Mouse (Mus musculus): ENCODE measurements around the gene Rbms3.

The Rbms3 gene

DNA sequence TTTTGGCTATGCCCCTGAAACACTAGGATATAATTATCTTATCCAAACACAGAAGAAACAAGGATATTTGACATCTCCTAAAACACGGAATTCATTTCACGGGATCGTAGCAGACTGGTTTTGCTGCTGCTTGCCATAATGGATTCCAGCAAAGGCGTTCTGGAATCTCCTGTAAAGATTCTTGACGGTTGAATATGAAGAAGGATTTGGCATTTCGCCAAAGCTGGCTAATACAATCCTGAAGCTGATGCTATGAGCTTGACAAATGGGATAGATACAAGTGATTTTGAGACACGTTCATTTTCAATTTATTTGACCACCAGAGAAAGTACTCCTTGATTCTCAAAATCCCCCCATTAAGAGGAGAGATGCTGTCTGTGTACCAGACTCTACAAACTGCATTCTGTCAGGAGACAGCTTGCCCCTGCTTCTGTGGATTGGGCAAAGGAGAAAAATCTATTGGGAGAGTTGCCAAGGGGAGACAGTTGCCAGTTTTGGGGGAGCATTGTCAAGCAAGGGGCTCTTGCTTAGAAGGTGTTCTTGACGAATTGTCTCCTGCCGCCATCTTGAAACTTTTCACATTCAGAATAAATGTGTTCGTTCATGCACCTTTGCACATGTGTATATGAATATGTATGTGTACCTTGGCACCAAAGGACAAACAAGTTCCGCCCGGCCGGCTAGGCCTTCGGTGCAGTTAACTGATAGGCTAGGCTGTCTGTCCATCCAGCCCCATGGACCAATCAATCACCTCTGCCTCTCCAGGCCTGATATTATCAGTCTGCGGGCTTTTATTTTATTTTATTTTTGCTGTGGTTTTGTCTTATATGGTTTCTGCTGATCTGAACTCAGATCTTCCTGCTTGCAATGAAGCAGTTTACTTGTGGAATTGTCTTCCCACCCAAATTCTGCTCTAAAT, 442.3 kb downstream of the Rbms3 start:
- DNase-seq (ENCODE audit: low read depth, low spot score), result no peak

DNA sequence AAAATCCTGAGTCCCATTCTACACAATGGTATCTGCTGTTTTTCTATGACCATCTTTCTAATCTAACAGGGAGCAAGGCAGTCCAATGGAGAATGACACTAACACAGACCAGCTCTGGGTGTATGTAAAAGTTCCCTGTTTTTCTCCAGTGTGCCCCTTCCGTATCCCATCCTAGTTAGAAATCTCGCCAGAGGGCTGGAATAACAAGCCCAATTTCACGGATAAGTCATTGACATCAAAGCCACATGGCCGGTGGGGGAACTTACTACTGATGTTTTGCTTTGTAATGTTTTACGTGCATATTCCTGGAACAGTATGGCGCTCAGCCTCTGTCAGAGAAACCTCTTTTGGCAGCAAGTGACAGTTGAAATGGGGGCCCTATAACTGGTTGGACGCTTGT, 449.1 kb downstream of the Rbms3 start:
- DNase-seq (ENCODE audit: low read depth, low spot score), result no peak

DNA sequence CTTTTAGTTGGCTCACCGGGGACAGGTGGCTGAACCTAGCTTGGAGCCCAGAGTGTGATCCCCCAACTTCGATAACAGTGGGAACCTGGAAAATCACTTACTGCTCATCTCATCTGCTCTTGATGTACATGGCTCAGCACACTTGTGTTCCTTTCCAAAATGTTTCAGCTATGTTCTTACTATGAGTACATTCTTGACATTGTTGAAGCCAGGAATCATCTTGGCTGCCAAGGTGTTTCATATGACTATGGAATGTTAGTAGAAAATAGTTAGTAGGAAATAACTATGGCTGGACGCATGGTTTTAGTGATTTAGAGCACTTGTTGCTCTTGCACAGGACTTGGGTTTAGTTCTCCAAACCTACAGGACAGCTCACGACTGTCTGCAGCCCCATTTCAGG, 451.3 kb downstream of the Rbms3 start:
- no peak for DNase-seq (ENCODE audit: low read depth, low spot score)

DNA sequence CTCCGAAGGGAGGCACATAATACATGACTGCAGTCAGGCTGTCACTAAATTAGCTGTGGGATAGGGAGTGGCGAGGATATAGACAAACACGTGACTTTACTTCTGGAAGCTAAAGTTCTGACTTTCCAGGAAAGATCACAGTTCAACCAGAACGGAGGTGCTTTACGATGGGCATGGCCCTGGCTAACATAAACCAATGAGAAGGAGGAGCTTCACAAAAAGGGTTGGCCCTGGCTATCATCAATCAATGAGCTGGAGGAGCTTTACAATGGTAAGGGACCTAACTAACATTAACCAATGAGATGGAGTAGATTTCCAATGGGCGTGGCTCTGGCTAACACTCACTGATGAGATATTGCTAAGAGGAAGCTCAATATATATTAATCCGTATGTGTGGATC, 457.2 kb downstream of the Rbms3 start:
- DNase-seq (ENCODE audit: low read depth, low spot score), result no peak

DNA sequence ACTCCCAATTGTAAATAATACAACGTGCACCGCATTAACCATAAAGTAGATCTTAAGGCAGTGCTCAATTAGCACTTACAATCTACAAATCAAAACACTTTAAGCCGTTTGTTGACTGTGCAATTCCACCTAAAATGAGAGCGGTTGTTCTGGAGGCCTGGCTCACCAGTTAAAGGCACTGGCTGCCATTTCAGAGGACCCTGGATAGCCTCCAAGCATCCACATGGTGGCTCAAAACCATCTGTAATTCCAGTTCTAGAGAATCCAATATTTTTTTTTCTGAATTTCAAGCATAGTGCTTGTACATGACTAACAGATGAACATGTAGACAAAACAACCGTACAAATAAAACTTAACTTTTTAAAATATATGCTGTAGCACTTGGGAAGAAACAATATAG, 460.5 kb downstream of the Rbms3 start:
- no peak for DNase-seq (ENCODE audit: low read depth, low spot score)

DNA sequence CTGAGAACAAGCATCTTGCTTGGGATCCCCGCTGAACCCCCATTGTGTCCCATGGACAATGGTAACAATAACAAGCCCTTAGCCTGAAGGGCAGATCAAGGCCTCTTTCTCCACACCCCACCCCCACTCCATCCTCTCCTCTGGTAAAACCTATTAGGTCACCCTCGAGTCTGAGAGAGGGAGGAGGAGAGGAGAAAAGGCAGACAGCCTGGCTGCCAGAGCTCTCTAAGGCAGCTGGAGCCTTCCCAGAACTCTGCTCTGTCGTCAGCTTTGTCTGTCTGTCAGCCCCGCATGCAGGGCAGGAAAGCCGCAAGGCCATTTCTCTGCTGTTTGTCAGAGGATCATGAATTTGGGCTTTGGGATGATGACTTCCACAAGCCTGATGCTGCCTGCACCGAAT, 466.6 kb downstream of the Rbms3 start:
- DNase-seq (ENCODE audit: low read depth, low spot score), result peak; percentile 13

DNA sequence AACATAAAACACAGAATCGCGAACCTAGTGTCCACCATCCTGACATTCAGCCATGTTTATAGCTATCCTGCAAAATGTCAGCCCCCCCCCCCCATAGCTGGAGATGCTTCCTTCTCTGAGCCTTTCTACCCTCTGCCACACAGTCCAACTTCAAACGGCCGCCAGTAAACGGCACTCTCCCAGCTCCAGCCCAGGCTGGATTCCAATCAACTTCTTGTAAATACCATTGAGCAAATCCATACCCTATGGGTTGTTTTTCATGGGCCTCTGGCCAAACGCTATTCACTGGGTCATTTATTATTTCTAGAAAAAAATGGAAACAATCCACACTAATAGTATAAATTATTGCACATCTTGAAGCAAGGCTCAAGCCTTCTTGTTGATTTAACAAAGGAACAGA, 468.6 kb downstream of the Rbms3 start:
- no peak for DNase-seq (ENCODE audit: low read depth, low spot score)

DNA sequence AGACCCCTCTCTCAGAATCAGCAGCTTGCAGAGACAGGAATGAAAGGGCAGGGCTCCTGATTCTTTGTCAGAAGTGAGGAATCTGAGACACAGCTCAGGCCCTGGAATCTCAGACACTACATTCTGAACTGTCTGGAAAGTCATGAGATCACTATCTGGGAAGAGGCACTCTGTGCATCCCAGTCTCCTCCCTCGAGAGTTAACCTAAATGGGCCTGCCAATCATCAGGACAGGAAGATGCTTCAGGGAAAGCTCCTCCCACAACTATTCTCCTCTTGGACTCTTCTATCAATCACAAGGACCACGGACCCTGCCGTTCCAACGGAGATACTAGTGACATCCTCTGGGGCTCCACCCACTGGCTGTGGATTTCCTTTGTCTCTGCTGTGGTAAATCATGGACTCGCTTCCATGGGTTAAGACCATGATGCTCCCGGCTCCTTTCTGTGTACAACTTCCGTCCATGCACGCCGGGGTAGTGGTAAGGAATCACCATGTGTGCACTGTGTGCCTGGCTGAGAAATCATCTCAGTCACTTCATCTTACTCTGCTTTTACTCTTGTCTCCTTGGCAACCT, 473.3 kb downstream of the Rbms3 start:
- no peak for DNase-seq (ENCODE audit: low read depth, low spot score)

DNA sequence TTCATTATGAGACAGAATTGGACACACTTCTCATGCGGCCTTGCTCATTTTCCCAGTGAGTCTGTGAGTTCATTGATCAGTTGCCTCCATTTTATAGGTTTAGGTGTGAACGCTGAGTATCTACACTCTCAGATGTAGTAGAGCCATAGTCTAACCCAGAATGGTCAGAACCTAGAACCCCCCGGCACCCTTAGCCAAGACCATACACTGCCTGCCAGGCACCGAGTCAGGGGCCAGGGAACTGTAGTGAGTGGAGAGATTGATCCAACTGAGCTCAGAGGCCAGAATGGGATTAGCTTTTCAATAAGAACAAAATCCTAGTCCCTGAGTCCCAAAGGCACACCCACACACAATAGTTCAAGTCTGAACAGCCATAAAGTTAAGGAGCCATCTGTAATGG, 475.1 kb downstream of the Rbms3 start:
- DNase-seq (ENCODE audit: low read depth, low spot score), result no peak

DNA sequence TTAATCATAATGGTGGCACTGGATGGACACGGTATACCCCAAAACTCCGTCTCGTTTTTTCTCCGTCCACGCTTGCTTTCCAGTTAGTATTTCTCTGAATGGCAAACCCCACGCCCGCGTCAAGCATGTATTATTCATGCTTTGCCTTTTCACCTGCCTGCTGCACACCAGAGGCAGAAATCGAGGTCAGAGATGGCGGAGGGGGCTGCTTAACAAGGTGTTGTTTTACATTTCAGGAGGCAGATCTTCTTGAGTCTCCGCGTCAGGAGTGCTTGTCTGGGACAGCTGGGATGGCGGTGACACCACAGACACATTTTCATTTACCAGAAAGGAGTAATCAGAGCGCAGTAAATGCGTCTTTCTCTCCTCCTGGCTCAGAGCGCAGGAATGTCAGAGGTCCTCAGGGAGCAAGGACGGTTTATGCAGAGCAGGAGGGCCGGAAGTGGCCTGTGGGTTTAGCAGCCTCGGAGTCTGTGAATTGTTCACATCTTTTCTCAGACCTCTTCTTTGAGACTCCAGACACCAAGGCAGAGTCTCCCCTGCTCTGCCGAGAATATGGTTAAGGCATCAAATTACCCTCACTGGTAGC, 475.9 kb downstream of the Rbms3 start:
- peak; percentile 8 for DNase-seq (ENCODE audit: low read depth, low spot score)

DNA sequence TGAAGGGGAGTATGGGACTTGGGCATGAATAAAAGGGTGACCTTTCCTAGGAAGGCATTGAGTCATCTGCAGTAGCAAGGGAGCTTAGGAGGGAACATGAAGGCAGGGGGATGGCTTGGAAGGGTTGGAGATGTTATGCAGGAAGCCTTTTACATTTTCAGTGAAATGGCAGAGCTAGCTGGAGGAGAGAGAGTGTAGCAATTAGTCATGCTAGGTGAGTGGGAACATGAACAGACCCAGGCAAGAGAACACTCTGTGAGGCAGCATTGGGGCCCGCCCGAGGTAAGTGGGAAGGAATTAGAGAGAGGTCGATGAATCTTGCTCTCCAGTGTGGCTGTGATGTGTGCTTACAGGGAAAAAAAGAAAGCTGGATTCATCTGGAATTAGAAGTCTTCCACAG, 477.8 kb downstream of the Rbms3 start:
- DNase-seq (ENCODE audit: low read depth, low spot score), result peak; percentile 73

DNA sequence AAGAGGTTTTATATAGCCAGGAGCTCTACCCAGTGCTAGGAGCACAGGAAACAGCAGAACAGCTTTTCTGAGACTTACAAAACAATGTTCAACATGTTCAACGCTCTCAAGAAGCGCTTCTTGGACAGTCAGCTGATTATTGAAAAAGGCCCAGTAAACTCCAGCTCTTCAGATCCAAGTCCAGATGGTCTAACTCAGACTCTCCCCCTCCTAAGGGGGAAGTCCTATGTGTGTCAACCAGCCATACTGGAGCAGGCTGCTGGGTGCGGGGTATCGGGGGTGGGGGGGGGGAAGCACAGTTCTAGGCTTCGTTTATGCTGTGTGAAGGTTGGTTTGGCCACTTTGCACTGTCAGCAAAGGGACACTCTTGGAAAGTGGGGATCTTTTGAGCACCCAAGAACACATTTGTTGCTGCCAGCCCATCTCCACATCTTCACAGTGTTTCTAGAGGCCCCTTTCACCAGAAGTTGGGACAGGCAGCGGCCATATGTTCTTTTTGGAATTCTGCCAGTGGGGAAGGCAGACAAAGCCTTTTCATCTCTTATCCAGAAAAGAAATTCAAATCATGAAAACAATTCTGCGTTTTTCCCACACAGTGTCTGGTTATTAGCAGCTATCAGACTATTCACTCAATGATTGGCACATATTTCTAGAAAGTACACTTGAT, 485.5 kb downstream of the Rbms3 start:
- DNase-seq (ENCODE audit: low read depth, low spot score), result peak; percentile 54

DNA sequence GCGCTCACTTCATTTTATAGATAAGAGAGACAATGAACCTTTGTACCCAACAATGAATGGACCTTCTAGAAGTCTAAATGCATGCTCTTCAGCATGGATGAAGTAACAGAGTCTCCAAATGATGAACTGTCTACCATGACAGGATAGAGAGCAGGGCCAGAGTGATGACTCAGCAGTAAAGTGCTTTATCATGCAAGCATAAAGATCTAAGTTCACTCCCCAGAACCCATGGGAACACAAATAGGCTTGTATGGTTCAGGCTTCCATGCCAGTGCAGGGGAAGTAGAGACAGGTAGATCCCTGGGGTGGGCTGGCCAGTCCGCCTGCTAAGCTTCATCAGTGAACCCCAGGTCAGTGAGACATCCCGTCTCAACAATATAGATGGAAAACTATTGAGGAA, 489.7 kb downstream of the Rbms3 start:
- no peak for DNase-seq (ENCODE audit: low read depth, low spot score)

DNA sequence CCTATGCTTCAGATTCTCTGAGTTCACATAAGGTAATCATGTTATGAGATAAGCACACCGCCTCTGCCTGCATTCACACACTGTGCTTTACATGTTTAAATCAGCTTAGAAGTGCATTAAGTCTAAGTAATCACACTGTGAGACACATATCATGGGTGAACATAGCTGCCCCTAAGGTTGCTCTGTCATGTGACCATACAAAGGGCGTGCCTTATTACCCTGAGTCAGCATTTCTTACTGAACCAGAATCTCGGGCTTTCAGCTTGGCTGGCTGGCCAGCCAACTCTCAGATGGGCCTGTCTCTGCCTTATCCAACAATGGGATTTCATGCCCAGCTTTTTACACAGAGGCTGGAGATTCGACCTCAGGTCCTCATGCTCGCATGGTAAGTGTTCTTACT, 493.3 kb downstream of the Rbms3 start:
- DNase-seq (ENCODE audit: low read depth, low spot score), result no peak

DNA sequence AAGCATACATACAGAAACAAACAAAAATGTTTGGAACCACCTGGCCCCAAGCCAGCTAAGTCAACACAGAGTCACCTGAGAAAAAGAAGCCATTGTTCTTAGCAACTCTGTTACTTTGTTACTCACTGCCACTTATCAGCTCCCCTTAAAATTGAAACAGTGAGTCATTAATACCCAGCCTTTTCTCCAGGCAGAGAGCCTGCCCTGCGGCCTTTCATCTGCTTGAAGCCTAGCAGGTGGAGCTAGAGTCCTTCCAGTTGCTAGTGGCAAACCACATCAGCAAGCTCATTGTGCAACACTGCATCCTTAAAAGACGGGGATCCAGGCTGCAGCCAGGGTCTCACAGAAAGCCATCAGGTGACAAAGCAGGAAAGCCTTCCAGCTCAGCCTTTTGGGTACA, 495.7 kb downstream of the Rbms3 start:
- DNase-seq (ENCODE audit: low read depth, low spot score), result peak; percentile 37

DNA sequence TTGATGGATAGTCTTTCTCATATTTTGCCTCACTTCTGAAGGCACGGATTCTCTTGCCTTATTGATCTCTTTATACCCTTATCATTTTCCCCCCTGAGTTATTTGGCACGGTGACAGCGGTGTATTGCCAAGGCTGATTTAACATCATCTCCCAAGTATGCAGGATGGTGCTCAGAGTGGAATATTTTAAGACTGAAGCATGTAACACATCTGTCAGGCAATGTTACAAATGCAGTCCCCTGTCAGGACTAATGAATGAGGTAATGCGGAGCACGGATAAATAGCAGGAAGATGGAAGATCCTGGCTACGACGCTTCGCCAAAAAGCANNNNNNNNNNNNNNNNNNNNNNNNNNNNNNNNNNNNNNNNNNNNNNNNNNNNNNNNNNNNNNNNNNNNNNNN, 502.9 kb downstream of the Rbms3 start:
- no peak for DNase-seq (ENCODE audit: low read depth, low spot score)

DNA sequence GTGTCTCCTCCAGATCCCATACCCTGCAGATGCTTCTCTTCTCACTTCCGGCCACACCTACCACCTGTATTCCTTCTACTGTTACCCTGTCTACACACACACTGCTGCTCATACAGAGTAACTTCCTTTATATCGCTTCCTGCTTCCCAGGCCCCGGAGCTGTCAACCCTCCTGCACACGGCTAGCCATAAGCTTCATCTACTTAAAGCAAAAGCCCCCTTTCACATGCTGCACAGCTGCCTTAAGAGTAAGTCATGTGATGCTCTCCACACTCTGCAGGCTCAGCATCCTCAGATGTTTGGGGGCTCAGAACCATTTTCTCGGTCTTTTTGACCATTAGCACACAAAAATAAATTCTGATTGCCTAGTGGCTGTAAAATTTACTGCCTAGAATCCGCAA, 503.9 kb downstream of the Rbms3 start:
- no peak for DNase-seq (ENCODE audit: low read depth, low spot score)

DNA sequence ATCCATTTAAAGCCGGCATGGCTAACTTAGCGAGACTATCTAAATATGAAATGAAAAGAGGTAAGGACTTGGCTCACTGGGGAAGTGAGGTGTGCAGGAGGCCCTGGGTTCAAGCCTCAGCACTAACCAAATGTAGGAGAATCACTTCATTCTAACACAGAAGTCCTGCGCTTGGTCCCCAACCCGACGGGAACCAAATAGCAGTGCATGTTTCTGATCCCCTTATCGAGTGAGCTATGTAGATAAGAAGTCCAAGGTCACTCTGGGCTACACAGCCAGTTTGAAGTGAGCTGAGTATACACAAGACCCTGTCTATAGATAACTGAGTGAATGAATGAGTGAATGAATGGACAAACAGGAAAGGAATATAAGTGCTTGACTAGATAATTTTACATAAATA, 508.1 kb downstream of the Rbms3 start:
- DNase-seq (ENCODE audit: low read depth, low spot score), result no peak

DNA sequence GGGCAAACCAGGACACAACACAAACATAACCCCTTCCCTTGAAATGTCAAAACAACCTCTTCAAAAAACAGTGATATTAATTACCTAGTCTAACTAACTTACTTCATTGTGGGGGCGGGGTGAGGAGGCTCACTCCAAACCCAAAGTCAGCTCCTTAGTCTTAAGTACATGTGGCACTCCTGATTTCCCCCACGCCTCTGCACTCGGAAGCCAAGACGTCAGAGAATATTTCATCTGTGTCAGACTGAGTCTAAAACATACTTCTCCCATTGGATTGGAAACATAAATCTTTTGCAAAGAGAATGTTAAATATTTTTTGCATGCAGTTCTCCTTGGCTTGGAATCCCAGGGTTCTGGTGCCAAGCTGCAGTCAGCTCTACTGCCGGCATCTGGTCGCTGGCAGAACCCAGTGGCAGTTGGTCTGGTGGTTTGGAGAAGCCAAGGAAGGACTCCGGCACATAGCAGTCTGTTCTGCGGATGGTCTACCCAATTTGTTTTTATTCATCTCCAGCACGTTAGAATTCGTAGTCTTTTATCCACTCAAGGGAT, 512.5 kb downstream of the Rbms3 start:
- DNase-seq (ENCODE audit: low read depth, low spot score), result peak; percentile 53

DNA sequence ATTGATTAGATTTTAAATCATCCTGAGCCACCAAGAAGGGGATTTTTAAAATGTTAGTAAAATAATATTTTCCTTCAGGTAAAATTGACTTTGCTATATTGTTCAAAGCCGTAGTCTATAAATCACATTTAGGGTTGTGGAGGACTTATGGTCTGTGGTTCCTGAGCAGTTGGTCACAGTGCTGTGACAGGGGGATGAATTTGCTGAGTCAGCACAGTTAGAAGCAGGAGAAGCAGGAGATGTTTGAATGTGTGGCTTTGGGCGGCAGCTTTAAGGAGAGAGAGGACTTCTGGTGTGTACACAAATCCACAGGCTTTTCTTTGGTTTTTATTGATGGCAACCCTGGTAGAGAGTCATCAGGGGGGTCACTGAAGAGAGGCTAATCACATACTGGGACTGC, 514.1 kb downstream of the Rbms3 start:
- DNase-seq (ENCODE audit: low read depth, low spot score), result no peak

DNA sequence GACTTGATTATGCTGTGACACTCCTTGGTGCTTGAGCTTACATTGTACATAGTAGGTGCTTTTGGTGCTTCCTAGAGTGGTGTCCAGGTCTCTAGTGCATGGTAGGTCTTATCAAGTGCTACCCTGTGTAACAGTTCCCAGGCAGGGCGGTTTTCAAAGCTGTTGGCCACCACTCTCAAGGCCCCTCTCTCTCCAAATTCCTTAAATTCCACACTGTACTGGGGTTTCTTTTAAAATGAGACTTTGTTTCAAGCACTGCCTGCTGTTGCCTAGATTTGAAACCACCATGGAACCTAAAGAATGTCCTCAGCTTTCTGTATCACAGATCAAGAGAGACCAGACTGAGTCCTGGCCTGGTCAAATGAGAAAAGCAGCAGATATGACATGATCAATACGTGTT, 516.1 kb downstream of the Rbms3 start:
- no peak for DNase-seq (ENCODE audit: low read depth, low spot score)

DNA sequence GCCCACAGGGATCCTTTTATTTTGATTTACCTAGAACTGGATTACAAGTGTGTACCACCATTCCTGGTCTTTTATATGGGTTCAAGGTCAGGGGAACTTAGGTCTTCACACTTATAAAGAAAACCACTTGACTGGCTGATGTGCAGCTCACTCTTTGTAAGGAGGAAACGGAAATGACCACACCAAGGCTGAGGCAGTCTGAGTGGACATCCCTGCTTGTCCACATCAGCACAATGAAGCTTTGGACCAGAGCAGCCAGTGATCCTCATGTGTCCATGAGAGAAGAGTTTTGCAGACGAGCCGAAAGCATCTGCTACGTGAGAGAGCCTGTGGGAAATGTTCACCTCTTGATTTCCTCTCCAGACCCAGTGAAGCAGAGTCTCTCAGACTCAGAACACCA, 521.8 kb downstream of the Rbms3 start:
- DNase-seq (ENCODE audit: low read depth, low spot score), result no peak
